Mouse (Mus musculus) midbrain, embryonic 14.5 days (tissue): ENCODE measurements at regions not wholly inside any gene's neighbourhood (a gene's known extent, or its start where the extent isn't known, plus 50 kb on each side); places are given as distances from the start of the nearest gene placed in this dataset.

ENCODE experiments used
- ATAC-seq: fragments of 200-750 bp; cut with Nextera tagmentation; 2 replicates; pipeline ENCODE4 v1.8.0; 2017; ENCODE audit warnings: moderate number of reproducible peaks, moderate library complexity; ENCODE audit not compliant: low FRiP score, low TSS enrichment
- DNase-seq: peaks from one replicate; pipeline ENCODE4 v3.0.0-alpha.2; 2015
- H3K27ac ChIP-seq: fragments of 300-500 bp; sonication (generic); replicated peaks from 2 replicates; pipeline ENCODE4 v1.5.1; 2014; ENCODE audit warnings: mild to moderate bottlenecking, low read depth, low read length, moderate library complexity
- H3K27me3 ChIP-seq: fragments of 300-500 bp; sonication (generic); 2 replicates; pipeline ENCODE4 v1.6.1; 2014; ENCODE audit warnings: low read length, control low read depth, mixed read lengths; ENCODE audit not compliant: control insufficient read depth, insufficient read depth
- H3K36me3 ChIP-seq: fragments of 300-500 bp; sonication (generic); 2 replicates; pipeline ENCODE4 v1.6.1; 2014; ENCODE audit warnings: low read length, control low read depth; ENCODE audit not compliant: control insufficient read depth, insufficient read depth
- H3K4me1 ChIP-seq: fragments of 300-500 bp; sonication (generic); 2 replicates; pipeline ENCODE4 v1.6.1; 2014; ENCODE audit warnings: mild to moderate bottlenecking, antibody characterized with exemption, low read length, control low read depth; ENCODE audit not compliant: control insufficient read depth, insufficient read depth
- H3K4me2 ChIP-seq: fragments of 300-500 bp; sonication (generic); 2 replicates; pipeline ENCODE4 v1.6.1; 2014; ENCODE audit warnings: mild to moderate bottlenecking, low read length, moderate library complexity
- H3K4me3 ChIP-seq: fragments of 300-500 bp; sonication (generic); replicated peaks from 2 replicates; pipeline ENCODE4 v1.5.1; 2014; ENCODE audit warnings: low read depth, low read length
- H3K9ac ChIP-seq: fragments of 300-500 bp; sonication (generic); replicated peaks from 2 replicates; pipeline ENCODE4 v1.6.1; 2014; ENCODE audit warnings: mild to moderate bottlenecking, low read length, moderate library complexity
- H3K9me3 ChIP-seq: fragments of 300-500 bp; sonication (generic); 2 replicates; pipeline ENCODE4 v1.6.1; 2016; ENCODE audit warnings: low read length, control low read depth, mixed read lengths; ENCODE audit not compliant: control insufficient read depth
- WGBS: fragments of 180-500 bp; shearing (Covaris S2); extraction: QIAGEN DNeasy Blood & Tissue Kit; methylation state at CpG from one replicate; pipeline ENCODE4 v1.1.7; 2014; 5-methylcytosine and 5-hydroxymethylcytosine counted together

- ATAC-seq (no peak), DNase-seq (no peak)
- Histone ChIP-seq H3K4me1 (no peaks in the 10 kb centered on the region), H3K9me3 (no peaks in the 10 kb centered on the region), H3K4me2 (no peak overlapping the region), H3K27me3 (no peaks in the 10 kb centered on the region), H3K27ac (no peak overlapping the region), H3K9ac (no peak overlapping the region), H3K4me3 (no peak overlapping the region), H3K36me3 (no peaks in the 10 kb centered on the region)
- 88% methylated on average over 5 of the region's 5 CpGs for WGBS
Measured at GRCm38 (mm10) chr4:69346979-69347465, 392.8 kb upstream of the Brinp1 start.

DNA sequence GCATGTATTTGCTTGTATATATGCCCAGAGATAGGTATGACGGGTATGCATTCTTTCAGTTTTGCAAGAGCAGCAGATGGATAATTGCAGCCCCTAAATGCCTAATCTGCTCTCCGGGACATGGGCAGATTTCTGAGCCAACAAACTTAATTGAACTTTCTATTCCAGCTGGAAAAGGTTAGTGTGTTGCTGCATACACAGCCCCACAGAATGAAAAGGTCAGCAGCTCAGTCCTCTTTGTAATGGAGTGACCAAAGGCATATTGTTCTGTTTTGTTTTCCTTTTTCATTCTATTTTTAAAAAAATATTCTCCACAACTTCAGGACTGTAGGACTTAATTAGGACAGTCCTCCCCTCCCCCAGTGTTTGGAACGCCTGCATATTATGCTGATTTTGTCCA lies 373.4 kb upstream of the Brinp1 start:
- no peaks in the 10 kb centered on the region for H3K36me3 ChIP-seq
- no peak for ATAC-seq
- H3K27me3 ChIP-seq: no peaks in the 10 kb centered on the region
- H3K27ac ChIP-seq: no peak overlapping the region
- no peaks in the 10 kb centered on the region for H3K9me3 ChIP-seq
- H3K4me2 ChIP-seq: no peak overlapping the region
- 78% methylated on average over 3 of the region's 3 CpGs for WGBS
- DNase-seq: no peak
- no peaks in the 10 kb centered on the region for H3K4me1 ChIP-seq
- no peak overlapping the region for H3K4me3 ChIP-seq
- no peak overlapping the region for H3K9ac ChIP-seq
